Mouse (Mus musculus) lung, postnatal 25 days (tissue): ENCODE data around the gene Gm11564.
"Not testable (repeated sequence)": the region's sequence is repeated elsewhere in the genome, so short reads cannot be mapped to it uniquely, and the experiment has no call there.

Source experiments
- DNase-seq: peaks from one replicate; pipeline ENCODE4 v3.0.0; 2022; ENCODE audit warnings: low spot score

Gm11564 gene

DNA sequence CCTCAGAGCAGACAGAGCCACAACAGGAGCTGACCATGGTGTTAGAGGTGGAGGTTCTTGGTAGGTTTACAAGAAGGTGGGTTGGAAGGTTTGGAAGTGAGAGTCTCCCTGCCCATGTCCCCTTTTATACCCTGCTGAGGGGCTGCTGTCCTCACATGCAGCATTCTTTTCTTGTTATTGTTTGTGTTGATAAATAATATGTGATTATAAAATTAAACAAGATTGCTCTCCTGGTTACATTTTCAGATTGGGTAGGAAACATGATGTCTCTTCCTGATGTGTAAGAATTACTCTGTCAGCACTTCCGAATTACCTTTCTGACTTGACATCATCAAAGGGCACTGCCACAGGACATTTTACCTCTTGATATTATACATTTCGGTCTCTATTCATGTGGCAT is at the start of gene Gm11564:
TSS of gene Gm11564 (minus strand) at position 101 of the 400 bp plus-strand sequence.
- DNase-seq, result not testable (repeated sequence)

DNA sequence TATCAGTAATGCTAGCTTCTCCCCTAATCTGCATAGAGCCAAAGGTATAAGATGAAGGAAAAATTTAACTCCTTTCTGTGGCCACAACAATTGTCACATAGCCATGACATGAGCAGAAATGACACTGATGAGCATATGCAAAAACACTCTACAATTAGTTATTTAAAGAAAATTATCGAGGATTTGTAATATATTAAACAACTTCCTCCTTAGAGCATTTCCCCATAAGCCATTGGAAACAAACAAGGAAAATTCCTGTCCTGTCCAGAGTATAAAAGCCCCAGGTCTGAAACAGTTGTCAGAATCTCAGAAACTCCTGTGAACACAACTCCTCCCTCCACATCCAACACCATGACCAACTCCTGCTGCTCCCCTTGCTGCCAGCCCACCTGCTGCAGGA is 48.7 kb upstream of the Gm11564 start, which contains the start of gene Gm11559:
TSS of gene Gm11559 (plus strand) at position 301 of the 400 bp plus-strand sequence.
- DNase-seq, result not testable (repeated sequence)

GRCm38 (mm10) chr11:99858761-99859160 is 43.3 kb upstream of the Gm11564 start:
- no peak for DNase-seq

DNA sequence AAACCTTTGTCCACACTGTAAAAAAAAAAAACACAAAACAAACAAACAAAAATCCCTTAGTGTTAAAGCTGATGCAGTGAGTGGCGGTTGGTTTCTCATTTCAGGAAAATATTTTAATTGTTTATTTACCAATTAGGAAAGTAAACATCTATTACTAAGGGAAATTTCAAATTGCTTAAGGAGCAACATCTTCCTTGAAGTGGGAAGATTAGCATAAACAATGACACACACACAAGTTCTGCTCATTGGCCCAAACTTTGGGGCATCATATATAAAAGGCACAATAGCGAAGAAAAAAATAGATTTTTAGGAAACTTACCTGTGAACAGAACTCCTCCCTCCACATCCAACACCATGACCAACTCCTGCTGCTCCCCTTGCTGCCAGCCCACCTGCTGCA is 42.2 kb upstream of the Gm11564 start, which contains the start of gene Gm11568:
TSS of gene Gm11568 (plus strand) at position 301 of the 400 bp plus-strand sequence.
- no peak for DNase-seq

GRCm38 (mm10) chr11:99854121-99854520 is 38.7 kb upstream of the Gm11564 start:
- no peak for DNase-seq

GRCm38 (mm10) chr11:99851508-99851907 is 36.0 kb upstream of the Gm11564 start, which contains the start of gene Krtap4-16:
TSS of gene Krtap4-16 (minus strand) at chr11:99851608.
- DNase-seq, result no peak

GRCm38 (mm10) chr11:99846746-99847145 is 31.3 kb upstream of the Gm11564 start:
- DNase-seq, result no peak

- no peak for DNase-seq
These were observed 26.7 kb upstream of the Gm11564 start for GRCm38 (mm10) chr11:99842185-99842584.

- DNase-seq, result no peak
These were observed 22.5 kb upstream of the Gm11564 start, which contains the start of gene 2300003K06Rik for GRCm38 (mm10) chr11:99837966-99838365. TSS of gene 2300003K06Rik (minus strand) at chr11:99838066.

- not testable (repeated sequence) for DNase-seq
These were observed 5.7 kb downstream of the Gm11564 start, which contains the start of gene Krtap4-13 for GRCm38 (mm10) chr11:99809792-99810191. TSS of gene Krtap4-13 (minus strand) at chr11:99809892.

DNA sequence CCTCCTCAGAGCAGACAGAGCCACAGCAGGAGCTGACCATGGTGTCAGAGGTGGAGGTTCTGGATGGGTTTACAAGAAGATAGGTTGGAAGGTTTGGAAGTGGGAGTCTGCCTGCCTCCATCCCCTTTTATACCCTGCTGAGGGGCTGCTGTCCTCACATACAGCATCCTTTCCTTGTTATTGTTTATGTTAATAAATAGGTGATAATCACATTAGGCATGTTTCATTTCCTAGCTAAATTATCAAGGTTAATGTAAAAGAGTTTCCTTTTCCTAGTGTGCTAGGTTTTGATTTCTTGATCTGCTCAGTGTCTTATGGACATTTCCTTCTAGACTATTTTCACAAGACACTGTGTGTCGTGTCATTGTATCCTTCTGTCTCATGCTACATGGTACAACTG is 11.1 kb downstream of the Gm11564 start, which contains the start of gene Gm11554:
TSS of gene Gm11554 (minus strand) at position 101 of the 400 bp plus-strand sequence.
- not testable (repeated sequence) for DNase-seq

GRCm38 (mm10) chr11:99798832-99799231 is 16.6 kb downstream of the Gm11564 start, which contains the start of gene Gm11569:
TSS of gene Gm11569 (minus strand) at chr11:99798932.
- DNase-seq, result not testable (repeated sequence)

GRCm38 (mm10) chr11:99793367-99793766 is 22.1 kb downstream of the Gm11564 start, which contains the start of gene Gm11596:
TSS of gene Gm11596 (minus strand) at chr11:99793467.
- no peak for DNase-seq

DNA sequence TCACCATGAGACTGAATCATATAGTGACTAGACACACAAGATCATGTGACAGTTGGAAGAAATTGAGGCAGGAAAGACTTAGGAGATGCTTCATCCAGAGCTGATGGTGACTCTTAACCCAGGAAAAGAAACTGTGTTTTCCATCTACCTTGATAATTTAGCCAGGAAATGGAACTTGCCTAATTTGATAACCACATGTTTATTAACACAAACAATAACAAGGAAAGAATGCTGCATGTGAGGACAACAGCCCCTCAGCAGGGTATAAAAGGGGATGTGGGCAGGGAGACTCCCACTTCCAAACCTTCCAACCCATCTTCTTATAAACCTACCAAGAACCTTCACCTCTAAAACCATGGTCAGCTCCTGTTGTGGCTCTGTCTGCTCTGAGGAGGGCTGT is 30.6 kb downstream of the Gm11564 start, which contains the start of gene Krtap4-9:
TSS of gene Krtap4-9 (plus strand) at position 301 of the 400 bp plus-strand sequence.
- not testable (repeated sequence) for DNase-seq

DNA sequence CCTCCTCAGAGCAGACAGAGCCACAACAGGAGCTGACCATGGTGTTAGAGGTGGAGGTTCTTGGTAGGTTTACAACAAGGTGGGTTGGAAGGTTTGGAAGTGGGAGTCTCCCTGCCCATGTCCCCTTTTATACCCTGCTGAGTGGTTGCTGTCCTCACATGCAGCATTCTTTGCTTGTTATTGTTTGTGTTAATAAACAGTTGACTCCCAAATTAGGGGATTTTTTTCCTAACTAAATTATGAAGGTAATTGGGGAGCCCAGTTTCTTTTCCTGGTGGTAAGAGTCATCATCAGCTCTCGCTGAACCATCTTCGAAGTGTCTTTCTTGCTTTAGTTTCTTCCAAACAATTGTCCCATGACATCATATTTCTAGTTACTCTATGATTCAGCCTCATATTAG is 34.9 kb downstream of the Gm11564 start, which contains the start of gene Krtap4-8:
TSS of gene Krtap4-8 (minus strand) at position 101 of the 400 bp plus-strand sequence.
- DNase-seq, result no peak

- DNase-seq, result no peak
These were observed 37.1 kb downstream of the Gm11564 start for GRCm38 (mm10) chr11:99778401-99778800.

DNA sequence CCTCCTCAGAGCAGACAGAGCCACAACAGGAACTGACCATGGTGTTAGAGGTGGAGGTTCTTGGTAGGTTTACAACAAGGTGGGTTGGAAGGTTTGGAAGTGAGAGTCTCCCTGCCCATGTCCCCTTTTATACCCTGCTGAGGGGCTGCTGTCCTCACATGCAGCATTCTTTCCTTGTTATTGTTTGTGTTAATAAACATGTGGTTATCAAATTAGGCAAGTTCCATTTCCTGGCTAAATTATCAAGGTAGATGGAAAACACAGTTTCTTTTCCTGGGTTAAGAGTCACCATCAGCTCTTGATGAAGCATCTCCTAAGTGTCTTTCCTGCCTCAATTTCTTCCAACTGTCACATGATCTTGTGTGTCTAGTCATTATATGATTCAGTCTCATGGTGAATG is 42.7 kb downstream of the Gm11564 start, which contains the start of gene Gm11595:
TSS of gene Gm11595 (minus strand) at position 101 of the 400 bp plus-strand sequence.
- not testable (repeated sequence) for DNase-seq

GRCm38 (mm10) chr11:99768410-99768809 is 47.1 kb downstream of the Gm11564 start:
- no peak for DNase-seq
